Mouse (Mus musculus) spleen, adult 12 weeks (tissue): Measurements from ENCODE around the gene Luc7l2.

Experiments used
- DNase-seq: peaks from one replicate; pipeline ENCODE4 v3.0.0; 2022; ENCODE audit warnings: low spot score

Luc7l2 gene

GRCm38 (mm10) chr6:38576096-38576495 lies 25.0 kb downstream of the Luc7l2 start:
- DNase-seq, result no peak

DNA sequence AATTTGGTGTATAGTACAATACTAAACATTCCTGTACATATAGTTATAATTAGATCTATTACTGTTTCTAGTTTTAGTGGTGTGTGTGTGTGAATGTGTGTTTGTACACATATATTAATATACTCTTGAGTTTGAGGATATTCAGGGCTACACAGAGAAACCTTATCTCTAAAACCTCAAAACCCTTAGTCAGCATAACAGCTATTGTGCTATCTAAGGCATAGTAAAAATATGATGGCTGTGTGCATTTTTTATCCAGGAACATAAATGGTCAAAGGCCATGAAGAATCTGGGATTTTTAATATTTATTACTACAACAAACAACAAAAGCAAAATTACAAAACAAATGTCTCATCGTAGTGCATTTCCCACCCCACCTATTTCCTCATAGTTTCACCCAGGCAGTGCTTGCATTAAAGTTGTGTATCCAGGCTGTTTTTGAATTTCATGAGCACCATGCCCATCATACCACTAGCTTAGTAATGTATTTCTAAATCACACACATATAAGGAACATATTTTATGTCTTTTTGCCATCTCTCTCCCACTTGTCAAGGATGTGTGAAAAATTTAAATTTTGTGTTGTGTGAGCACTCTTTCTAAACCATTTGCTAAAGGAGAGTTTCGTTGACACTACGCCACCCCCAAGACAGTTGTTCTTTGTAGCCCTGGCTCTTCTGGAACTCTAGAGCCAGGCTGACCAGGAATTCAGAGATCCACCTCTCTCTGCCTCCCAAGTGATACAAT lies 29.2 kb downstream of the Luc7l2 start:
- no peak for DNase-seq

GRCm38 (mm10) chr6:38581711-38582110 lies 30.6 kb downstream of the Luc7l2 start:
- no peak for DNase-seq

DNA sequence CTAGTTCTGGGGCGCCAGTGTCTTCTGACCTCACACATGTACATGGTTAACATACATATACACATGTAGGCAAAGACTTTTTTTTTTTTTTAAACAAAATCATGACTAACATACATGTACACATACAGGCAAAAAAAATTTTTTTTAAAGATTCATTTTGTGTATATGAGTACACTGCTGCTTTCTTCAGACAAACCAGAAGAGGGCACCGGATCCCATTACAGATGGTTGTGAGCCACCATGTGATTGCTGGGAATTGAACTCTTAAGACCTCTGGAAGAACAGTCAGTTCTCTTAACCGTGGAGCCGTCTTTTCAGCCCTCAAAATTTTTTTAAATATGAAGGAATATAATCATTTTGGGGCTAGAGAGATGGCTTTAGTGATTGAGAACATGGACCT lies 46.3 kb downstream of the Luc7l2 start:
- DNase-seq, result no peak

GRCm38 (mm10) chr6:38609892-38610291 lies 58.8 kb downstream of the Luc7l2 start:
- no peak for DNase-seq

GRCm38 (mm10) chr6:38622406-38622805 lies 71.3 kb downstream of the Luc7l2 start:
- no peak for DNase-seq

DNA sequence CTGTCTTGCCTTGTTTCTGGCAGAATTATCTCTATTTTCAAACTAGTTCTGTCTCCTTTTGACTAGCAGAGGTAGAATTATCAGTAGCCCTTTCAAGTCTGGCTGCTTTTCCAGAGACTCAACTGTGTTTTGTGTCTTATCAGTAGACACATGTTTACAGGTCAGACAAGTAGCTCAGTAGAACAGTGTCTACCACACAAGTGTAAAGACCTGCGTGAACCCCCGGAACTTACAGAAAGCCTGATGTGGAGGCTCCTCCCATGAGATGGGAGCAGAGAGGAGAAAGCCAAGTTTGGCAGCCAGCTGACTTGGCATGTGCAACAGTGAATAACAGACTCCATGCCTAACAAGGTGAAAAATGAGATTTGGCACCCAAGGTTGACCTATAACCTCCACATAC lies 72.3 kb downstream of the Luc7l2 start:
- no peak for DNase-seq

DNA sequence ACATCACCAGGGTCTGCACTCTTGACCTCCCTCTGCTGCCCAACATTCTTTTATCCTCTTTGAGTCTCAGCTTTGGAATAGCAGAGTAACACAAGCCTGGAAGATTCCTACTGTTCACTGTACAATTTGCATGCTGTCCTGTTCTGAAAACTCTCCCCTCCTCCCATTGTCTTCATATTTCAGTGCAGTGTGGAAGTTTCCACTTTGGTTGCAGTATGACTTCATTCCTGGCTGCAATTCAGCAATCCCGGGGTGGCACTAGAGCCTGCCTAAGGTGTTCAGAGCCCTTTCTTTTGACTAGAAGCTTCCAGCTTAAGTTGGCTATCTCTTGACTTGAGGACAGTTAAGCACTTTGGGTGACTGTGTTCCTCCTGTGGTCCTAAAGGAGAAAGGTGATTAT lies 73.3 kb downstream of the Luc7l2 start:
- no peak for DNase-seq

- DNase-seq, result no peak
These were observed 75.0 kb downstream of the Luc7l2 start for GRCm38 (mm10) chr6:38626086-38626485.

DNA sequence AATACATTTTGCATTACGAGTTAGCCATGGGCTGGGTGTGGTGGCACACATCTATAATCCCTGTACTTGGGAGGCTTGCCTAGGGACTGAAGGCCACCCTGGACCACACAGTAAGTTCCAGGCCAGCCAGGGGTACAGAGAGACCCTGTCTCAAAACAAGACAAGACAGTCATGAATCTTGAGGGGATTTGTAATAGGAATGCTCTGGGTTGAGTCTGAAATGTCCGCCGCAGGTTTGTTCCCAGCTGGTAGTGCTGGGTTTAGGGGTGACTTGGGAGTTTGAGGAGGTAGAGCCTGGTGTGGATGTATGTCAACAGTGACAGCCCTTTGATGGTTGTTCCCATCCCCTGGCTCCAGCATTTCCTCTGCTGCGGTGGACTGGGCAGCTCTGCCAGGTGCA lies 75.9 kb downstream of the Luc7l2 start:
- no peak for DNase-seq

DNA sequence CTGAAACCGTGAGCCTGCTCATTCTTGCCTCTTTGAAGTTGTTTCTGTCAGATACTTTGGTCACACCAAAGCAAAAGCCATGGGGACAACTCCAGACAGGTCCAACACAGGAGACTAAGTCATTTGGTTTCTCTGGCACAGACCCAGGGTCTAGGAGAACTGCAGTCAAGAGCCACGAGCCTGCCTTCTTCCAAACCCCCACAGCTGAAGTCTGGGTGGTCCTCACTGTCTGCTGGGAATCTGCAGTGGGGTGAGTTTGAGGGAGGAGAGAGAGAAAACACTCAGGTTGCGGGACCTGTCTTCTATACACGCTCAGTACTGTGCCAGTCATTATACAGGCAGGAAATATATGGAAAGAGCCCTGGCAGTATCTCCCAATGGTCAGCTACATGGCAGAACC lies 76.4 kb downstream of the Luc7l2 start:
- no peak for DNase-seq

GRCm38 (mm10) chr6:38629556-38629955 lies 78.4 kb downstream of the Luc7l2 start:
- DNase-seq, result no peak

- DNase-seq, result no peak
These were observed 81.7 kb downstream of the Luc7l2 start for GRCm38 (mm10) chr6:38632826-38633225.

DNA sequence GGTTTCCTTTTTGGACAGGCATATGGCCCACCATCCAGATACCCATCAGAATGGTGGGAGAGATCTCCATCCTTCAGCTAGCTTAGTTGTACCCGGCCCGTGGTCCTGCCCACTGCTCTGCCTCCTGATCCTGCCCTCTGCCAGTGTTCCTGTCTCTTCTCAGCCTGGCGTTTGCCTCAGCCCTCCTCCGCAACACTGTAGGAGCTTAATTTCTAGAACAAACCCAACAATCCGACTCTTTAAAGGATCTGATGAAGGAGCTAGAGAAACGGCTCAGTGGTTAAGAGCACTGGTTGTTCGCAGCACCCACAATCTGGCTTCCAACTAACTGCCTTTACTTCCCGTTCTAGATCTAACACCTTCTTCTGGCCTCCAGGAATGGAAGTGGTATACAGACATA lies 83.3 kb downstream of the Luc7l2 start:
- DNase-seq, result no peak

- DNase-seq, result no peak
These were observed 85.1 kb downstream of the Luc7l2 start for GRCm38 (mm10) chr6:38635941-38636851.

DNA sequence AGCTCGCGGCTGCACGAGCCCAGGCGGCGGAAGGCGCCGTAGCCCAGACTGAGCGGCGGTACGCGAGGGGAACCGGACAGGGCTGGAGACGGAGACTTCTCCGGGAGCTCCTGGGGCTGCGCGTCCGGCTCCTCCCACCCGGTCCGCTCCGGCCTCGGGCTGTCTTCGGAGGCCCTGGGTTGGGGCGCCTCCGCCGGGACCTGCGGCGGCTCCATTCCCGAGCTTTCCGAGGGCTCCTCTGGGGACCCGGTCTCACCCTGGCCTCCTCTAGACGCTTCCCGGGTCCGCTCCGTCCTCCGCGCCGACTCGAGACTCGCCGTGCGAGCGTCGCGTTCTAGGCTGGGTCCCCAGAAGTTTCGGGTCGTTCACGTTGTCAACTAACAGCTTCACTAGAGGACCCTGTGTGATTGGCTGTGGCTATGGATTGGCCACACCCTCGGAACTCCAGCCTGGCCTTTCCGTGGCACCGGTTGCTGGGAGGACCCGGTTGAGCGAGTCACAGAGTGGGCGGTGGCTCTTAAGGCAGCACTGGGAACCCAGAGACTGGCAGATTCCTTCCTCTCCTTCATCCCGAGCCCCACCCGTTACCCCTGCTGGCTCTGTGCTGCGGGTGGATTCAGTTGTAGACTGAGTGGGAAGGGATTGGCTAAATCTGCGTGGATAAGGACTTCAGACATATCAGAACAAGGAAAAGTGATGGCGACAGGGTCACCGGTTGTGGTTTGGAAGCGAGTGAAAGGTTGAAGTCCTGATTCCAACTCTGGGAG lies 85.9 kb downstream of the Luc7l2 start, which contains the start of gene Klrg2:
Gene Klrg2, minus strand, starts transcription at position 391 of the 767 bp plus-strand sequence.
- no peak for DNase-seq

GRCm38 (mm10) chr6:38640401-38640800 lies 89.3 kb downstream of the Luc7l2 start:
- no peak for DNase-seq

GRCm38 (mm10) chr6:38641228-38641627 lies 90.1 kb downstream of the Luc7l2 start:
- no peak for DNase-seq

- DNase-seq, result no peak
These were observed 90.5 kb downstream of the Luc7l2 start for GRCm38 (mm10) chr6:38641645-38642044.

- no peak for DNase-seq
These were observed 91.5 kb downstream of the Luc7l2 start for GRCm38 (mm10) chr6:38642593-38642992.

DNA sequence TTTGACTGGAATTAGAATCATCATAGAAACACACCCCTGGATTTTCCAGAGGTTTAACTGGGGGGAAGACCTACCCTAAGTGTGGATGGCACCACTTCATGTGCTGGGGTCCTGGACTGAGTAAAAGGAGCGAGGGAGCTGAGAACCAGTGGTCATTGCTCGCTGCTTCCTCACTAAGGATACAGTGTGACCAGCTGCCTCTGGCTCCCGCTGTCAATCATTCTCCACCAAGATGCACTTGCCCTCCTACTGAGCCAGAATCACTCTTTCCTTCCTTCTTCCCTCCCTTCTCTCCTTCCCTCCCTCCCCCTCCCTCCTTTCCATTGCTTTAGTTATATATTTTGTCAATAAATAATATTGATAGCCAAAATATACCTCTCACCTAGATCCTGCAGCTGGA lies 91.9 kb downstream of the Luc7l2 start:
- no peak for DNase-seq

- DNase-seq, result no peak
These were observed 98.4 kb downstream of the Luc7l2 start for GRCm38 (mm10) chr6:38649545-38649944.
